Mouse (Mus musculus) thymus, adult 18-20 months (tissue): ENCODE results near the gene Msantd2.

Source experiments
- DNase-seq, 2 experiments: peaks; one replicate each; pipeline ENCODE4 v3.0.0; 2022; ENCODE audit warnings: mixed read lengths in 2 of 2

Msantd2 gene

GRCm38 (mm10) chr9:37506023-37506422 lies 16.9 kb downstream of the Msantd2 start:
- no peak for DNase-seq

- DNase-seq, result no peak
These were observed 23.0 kb downstream of the Msantd2 start for GRCm38 (mm10) chr9:37512097-37512496.

DNA sequence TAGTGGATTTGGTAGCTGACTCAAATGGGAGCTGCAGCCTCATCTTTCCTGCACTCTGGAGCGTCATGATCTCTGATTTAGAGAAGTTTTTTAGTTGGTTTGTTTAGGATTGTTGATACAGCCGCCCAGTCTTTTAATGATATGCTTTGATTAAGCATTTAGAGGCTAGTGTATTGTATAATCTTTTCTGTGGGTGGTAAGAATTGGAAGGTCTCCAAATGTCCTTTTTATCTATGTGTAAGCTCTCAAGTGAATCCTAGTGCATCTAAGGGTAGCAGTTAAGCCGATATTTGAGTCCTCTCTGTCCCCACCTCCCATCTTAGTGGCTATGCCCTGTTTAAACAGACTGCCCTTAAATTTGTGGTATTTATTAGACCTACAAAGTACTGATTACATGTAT lies 25.3 kb downstream of the Msantd2 start:
- no peak for DNase-seq

DNA sequence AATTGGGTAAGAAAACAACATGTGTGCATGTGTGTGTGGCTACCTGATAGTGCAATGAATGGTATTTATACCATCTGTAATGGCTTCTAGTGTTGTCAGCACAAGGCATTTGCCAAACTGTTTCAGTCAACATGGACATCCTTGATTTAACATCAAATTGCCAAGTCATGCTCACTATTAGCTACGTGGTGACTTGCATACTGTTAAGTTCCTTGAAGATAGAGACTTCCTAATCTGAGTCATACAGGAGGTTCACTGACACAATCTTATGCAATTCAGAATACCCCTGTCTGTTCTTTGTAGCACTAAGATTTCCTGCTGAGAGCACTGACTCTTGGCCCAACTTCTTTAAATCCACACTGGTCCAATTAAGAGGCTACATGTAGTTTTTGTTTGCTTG lies 28.3 kb downstream of the Msantd2 start:
- no peak for DNase-seq

DNA sequence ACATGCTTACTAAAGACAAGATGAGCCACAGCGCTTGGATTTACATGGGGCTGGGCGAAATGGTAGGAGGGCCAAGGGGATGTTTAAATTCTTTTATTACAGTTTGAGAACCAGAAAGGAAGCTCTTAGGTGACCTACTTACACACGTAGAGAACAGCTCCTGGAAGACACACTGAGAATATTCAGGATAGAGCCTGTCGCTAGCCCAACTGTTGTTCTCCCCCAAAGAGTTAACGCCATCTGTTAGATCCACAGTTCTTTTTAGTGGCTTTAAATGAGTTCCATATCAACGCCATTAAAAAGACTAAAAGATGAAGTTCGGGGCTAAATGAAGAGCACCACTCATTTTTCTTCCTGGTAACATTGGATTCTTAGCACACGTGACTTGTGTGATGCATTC lies 29.9 kb downstream of the Msantd2 start:
- no peak for DNase-seq

DNA sequence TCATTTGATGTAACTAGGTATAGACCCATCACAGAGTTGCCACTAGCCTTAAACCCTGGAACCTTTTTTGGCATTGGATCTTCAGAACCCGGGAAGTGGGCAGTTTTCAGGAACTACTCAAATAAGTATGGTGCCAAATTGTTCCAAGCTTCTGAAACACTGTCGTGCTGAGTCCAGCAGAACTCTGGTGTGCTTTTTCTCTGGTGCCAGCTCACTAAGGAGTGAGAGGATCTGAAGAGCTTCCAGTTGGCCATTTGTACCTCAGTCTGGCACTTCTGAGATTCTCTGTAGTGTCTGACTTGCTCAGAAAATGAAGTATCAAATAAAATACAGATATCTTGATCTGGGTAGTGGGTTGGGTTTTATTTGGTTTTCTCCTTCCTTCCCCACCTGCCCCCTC lies 30.9 kb downstream of the Msantd2 start:
- no peak for DNase-seq

- DNase-seq, result no peak
These were observed 36.3 kb downstream of the Msantd2 start for GRCm38 (mm10) chr9:37525461-37525860.

- no peak for DNase-seq
These were observed 37.6 kb downstream of the Msantd2 start for GRCm38 (mm10) chr9:37526443-37527395.

DNA sequence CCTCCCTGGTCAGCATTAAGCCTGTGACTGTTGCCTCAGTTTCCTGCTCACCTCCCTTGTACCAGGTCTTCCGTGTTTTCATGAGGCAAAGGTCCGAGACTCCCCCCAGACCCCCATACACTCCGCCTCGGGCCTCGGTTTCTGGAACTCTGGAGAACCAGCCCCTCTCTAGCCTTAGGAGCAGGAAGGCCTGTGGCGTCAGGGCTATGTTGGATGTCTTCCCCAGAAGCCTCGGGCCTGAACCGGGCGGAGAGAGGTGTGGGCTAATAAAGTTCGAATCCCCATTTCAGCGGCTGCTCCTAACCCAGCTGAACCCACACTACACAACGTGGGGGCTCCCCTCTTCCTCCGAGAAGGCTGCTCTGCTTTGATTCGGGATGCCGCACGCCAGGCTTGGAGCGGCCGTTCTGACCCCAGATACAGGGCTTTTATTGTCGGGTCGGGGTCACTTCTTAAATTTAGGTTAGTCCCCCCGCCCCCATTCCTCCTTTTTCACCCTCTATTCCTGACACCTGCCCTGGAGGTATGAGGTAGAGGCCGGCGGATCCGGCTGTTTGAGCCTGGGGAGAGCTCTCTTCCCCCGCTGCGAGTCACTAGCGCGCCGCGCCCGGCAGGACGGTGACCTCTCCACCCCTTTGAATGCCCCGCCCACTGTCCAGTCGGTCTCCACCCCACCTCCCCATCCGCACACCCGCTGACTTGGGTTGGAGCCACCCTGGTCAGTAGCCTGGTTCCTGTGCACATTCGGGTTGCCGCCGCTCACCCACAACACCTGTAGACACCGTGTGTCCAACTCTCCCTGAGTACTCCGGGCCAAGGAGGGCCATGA lies 38.5 kb downstream of the Msantd2 start, which contains the start of gene Esam:
Esam (plus strand) TSS at position 683 of the 829 bp plus-strand sequence.
- DNase-seq, result no peak

GRCm38 (mm10) chr9:37528225-37528970 lies 39.3 kb downstream of the Msantd2 start:
- no peak for DNase-seq

- no peak for DNase-seq
These were observed 41.1 kb downstream of the Msantd2 start for GRCm38 (mm10) chr9:37530031-37530887.

DNA sequence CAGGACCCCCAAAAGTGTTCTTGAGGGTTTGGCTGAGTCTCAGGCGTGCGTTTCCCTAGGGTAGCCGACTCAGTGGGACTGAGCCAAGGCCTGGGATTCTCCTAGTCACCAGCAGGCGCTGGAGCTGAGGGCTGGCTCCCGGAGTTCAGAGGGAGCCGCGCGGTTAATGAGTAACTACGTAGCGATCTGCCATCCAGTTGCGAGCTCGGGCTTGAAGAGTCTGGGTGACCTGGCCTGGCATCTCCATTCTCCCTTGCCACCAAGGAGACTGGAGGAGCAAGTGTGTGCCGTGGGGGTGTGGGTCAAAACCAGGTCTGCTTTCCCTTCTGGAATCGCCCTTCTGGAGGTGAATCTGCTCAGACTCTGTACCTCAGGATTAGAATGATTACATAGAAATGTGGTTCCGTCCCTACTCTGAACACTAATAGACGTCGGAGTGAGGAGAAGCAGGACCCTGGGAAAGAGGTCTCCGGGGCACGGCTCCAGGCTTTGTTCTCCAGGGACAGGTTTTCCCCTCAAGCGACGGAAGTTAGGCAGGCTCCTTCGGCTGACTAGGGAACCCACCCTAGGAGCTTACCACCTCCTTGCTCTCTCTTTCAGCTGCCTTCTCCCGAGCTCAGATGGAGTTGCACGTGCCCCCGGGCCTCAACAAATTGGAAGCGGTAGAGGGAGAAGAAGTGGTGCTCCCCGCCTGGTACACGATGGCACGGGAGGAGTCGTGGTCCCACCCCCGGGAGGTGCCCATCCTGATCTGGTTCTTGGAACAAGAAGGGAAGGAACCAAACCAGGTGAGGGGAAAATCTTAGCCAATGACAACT lies 42.0 kb downstream of the Msantd2 start:
- DNase-seq, result no peak

DNA sequence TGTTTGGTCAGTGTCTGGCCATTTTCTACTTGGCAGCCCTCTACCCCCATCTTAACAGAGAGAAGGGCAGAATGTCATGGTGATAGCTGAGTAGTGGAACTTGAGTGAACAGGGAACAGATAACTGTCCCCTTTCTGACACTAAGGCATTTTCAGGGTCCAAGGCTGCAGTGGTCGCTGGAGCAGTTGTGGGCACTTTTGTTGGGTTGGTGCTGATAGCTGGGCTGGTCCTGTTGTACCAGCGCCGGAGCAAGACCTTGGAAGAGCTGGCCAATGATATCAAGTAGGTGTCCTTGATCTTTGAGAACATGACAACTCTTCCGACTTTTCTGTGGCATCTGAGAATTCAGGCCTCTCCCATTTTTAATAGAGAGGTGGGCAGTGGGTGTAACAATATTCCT lies 47.7 kb downstream of the Msantd2 start:
- DNase-seq, result no peak

- no peak for DNase-seq
These were observed 48.6 kb downstream of the Msantd2 start for GRCm38 (mm10) chr9:37537658-37538250.

- DNase-seq, result no peak
These were observed 50.3 kb downstream of the Msantd2 start, which contains the start of gene Vsig2 for GRCm38 (mm10) chr9:37539170-37540025. Gene Vsig2 (plus strand): TSS chr9:37539255.

DNA sequence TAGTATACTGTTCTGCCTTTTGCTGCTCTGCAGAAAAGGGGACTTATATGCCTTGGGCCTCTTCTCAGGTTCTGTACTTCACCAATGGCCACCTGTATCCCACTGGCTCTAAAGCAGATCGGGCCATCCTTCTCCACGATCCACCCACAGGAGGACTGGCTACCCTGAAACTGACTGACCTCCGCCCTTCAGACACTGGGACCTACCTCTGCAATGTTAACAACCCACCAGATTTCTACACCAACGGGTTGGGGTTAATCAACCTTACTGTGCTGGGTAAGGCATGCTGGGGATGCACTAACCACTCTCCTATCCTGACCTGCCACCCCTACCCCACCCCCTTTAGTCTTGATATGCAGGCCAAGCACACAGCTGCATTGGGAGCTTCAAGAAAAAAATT lies 51.1 kb downstream of the Msantd2 start:
- DNase-seq, result no peak

- DNase-seq, result no peak
These were observed 51.8 kb downstream of the Msantd2 start for GRCm38 (mm10) chr9:37540701-37541575.

- DNase-seq, result no peak
These were observed 52.9 kb downstream of the Msantd2 start for GRCm38 (mm10) chr9:37541851-37542642.
